Mouse (Mus musculus) frontal cortex, postnatal 25 days (tissue): Measurements from ENCODE around the gene Epn3.

Experiments
- DNase-seq, 2 experiments: peaks; one replicate each; pipeline ENCODE4 v3.0.0; 2022; ENCODE audit warnings: low spot score in 2 of 2

Gene Epn3

DNA sequence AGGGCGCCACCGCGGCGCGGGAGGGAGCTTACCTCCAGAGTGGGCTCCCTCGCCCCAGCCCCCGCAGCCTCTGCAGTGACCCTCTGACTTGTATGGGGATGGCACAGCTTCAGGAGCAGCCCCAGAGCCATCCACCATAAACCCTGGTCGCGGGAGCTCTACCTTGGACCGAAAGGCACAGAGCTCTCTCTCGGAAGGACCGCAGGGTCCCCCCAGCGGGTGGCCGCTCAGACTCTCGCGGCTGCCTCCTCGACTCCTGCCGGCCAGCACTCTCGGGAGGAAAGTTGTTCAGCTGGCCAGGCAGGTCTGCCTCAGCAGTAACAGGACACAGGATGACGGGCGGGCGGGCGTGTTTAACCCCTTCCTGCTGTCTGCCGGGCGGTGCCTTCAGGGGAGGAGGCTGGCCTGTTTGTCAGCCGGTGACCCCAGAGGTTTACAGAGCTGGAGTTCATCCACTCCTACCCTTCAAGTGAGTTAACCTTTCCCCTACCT, at the start of gene Epn3:
TSS of gene Epn3 (minus strand) at position 314 of the 492 bp plus-strand sequence.
- no peak for DNase-seq

DNA sequence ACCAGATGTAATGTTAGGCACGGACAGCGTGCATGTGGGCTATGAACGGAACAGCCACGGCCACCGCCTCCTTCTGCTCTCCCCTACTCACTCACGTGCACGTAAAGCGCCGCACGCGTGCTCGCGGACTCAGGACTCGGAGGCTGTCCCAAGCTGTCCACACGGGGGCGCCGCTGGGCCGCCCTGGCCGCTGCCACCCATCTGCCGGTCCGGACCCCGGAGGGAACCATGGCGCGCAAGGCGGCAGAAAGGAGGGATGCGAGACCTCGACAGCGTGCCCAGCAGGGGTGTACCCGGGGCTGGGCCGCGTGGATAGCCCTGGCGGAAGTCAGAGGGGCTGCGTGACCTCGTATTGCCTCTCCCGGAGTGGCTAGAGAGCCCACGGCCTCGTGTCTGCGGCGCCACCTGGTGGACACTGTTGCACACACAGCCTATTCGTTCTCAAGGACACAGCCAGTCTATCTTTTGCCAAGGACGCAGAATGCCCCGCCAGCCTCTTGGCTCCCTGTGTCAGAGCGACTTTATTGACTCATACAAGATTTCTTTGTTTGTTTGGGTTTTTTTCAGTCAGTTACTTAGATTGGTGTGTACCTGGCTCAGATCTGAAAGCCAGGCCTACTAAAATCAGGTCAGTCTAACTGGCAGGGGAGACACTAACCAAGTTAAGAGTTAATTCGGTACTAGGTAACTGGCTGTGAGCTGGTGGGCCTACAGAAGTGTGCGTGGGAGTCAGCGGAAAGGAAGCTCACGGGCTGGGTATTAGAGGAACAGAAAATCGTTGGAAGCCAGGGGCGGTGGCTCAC, 49.3 kb upstream of the Epn3 start, which contains the start of gene Rsad1:
TSS of gene Rsad1 (minus strand) at position 368 of the 803 bp plus-strand sequence.
- peak; percentile 97 to 98 for DNase-seq

DNA sequence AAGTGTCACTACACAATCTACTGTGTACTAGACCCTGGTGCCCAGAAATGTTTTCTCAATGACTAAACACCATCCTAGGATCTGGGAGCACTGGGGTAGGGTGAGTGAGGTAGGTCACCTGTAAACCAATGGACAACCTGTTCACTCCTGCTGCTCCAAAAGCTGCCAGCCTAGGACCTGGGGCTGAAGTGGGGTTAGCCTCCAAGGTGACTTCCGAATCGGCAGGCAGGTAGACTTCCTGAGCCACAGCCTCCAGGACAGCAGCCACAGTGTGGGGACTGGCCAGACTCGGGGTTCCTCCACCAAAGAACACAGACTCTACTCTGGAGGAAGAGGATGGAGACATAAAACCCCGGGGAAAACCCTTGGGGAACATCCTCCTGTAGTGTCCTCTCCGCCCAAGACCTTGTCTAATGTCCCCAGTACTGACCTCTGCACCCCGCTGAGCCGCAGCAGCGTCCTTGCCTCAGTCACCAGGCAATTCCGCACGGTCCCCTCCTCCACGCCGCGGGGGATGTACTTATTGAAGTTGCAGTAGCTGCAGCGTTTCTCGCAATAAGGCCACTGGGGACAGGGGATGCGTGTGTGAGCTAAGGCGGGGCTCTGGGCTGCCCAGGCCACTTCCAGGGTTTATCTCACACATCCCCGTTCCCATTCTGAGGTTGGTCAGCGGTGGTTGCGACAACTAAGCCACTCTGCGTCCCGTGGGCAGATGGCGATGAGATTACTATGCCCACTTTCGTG, 48.4 kb upstream of the Epn3 start:
- peak in 1 of 2 experiments; percentile 50 for DNase-seq

DNA sequence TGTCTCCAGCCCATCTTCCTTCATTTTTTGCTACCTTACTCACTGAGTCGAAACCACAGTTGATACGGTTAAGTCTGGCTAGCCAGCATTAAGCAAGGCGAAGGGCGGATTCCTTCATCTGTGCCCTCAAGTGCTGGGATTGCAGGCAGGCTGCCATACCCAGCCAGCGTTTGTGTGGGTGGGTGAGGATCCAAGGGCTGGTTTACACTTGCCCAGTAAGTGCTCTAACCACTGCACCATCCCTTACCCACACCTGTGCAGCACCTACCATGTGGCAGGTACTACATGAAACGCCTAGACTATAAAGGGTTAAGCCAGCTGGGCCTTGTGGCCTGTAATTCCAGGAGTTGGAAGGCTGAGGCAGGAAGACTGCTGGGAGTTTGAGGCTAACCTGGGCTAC, 47.5 kb upstream of the Epn3 start:
- no peak for DNase-seq

DNA sequence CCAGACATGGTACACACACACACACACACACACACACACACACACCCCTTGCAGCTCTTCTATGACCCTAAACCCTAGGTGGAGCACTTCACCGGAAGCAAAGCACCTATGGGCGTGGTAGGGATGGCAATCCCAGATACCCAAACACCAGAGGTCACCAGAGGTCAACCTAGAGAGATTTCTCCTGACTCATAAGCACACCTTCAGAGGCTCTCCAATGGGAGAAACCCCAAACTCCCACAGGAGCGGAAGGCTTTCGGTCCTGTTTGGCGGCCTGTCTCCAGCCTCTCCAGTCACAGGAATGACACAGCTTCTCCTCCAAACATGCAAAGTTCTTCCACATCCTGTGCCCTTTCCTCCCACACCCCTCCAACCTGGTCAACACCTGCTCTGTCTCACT, 46.6 kb upstream of the Epn3 start:
- DNase-seq: no peak

DNA sequence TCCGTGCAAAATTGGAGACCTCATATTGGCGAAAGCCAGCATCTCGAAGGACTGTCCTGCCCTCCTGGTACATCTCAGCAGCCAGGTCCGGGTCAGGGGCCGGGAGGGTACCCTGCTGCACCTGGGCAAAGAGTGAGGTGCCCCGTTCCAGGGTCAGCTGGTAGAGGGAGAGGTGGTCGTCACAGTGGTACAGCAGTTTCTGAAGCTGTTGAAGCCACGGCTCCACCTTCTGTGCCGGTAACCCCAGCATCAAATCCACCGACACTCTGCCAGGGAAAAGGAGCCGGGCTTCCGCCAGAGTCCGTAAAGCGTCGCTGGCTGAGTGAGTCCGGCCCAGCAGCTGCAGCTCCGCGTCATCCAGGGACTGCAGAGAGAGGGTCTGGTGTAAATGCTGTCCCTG, 44.6 kb upstream of the Epn3 start:
- no peak for DNase-seq

DNA sequence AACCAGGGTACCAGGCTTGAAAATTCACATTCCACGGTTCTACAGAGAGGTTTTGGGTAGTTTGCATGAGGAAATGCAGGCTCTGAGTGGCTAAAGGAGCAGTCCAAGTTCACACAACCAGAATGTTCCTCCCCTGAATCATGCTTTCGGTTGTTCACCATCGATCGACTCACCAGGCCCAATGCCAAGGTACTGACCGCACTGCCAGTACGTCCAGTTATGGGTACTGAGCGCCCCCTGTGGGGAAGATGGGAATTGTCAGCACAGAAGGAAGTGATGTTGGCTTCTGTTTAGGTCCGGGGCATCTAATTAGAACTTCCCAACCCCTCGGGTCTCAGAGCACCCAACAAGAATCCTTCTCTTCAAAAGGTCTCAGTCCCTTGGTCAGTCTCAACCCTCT, 44.2 kb upstream of the Epn3 start:
- peak; percentile 91 to 92 for DNase-seq

DNA sequence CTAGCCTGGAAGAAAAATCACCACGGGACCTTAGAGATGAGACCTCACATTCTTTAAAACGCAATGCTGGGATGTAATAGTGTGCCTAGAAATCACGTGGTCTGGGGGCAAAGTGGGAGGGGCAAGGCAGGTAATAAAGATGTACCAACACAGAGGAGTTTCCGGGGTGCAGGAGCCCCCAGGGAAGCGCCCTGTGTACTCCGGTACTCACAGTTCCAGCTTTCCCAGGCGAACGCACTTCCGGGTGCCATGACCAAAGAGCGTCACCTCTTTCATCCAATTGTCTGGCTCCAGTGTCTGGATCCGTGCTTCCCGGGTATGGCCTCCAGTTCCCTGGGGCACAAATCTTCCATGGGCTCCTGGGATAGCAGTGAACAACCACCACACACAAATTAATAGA, 43.6 kb upstream of the Epn3 start:
- no peak for DNase-seq

DNA sequence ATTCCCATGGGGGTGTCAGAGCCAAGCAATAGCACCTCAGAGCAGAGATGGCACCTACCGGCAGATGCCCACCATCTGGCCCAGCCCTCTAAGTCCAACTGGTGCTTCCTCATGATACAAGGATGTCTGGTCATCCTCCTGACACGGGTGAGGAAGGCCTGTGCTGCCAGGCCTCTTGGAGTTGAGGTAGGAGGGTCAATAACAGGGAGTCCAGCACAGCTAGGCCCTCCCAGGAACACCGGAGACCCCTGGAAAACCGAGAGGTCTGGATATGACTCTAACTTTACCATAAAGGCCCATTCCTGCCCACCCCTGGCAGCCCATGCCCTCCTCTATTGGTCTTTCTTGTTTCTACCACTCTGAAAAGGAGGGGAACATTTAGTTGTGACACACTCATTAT, 42.6 kb upstream of the Epn3 start:
- no peak for DNase-seq

DNA sequence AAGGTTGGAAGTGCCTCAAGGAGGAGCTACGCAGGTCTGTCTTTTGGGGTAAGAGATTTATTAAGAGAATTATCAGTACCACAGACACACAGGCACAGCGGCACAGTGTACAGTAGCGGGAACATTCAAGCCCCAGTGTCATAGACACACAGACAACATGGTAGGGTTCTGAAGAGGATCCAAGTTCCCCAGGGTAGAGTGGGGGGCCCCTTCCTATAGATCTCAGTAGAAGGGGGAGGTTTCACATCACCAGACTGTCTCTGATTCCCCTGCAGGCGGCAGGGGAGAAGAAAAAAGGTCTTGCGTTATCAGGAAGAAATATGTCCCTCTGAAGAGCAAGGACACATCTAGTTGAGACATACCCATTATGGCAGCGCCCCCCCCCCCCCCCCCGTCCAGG, 40.0 kb upstream of the Epn3 start:
- no peak for DNase-seq

DNA sequence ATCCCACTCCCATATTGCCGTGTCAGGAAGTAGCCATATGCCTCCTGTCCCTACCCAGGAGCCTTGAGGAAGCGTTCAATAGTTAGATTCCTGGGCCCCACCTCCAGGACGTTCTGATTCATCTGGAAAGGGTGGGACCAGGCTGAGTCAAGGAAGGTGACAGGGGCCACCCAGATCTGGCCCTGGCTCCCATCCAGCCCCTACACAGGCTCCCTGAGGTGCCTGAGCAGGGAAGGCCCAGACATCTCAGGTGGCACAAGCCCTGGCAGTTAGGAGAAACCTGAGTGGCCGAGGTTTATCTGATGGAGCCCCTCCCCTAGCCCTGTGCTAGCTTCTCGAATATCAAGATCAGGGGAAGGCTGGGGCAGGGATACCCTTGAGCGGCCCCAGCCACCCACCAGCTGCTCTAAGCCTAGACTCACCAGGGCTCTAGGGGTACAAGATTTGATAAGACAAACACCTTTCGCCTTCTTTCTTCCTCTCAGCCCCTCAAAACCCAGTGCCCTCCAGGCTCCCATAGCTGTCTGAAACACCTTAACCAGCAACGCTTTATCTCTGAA, 39.0 kb upstream of the Epn3 start:
- DNase-seq: no peak

DNA sequence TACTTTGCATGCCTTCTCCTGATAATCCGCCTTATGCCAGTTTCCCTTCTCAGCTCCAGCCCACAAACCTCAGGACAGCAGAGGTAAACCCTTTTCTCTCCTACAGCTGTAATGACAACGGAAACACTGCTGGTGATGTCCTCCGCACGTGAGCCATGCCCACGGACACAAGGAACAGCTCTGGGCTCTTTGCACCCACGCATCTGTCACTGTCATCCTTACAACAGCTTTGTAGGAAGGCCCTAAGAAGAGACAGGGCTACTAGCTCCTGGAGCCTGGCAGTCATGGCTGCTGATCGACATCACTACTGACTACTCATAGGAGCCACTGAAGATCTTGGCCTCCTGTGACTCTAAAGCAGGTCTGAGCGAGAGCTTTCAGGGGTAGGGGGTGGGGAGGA, 33.4 kb upstream of the Epn3 start:
- no peak for DNase-seq

DNA sequence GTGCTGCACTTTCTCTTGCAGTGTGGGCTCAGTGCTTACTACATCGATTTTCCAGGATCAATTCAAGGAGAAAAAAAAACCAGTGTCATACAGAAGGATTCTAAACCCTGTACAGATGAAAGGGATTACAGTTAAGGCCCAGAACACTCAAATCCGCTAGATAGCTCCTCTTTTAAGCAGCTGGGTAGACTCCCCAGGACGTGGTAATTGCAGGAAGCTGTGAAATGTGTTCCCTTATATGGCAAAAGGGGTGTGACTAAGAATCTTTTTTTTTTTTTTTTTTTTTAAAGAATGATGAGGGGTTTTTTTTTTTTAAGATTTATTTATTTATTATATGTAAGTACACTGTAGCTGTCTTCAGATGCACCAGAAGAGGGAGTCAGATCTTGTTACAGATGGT, 29.1 kb upstream of the Epn3 start:
- no peak for DNase-seq

DNA sequence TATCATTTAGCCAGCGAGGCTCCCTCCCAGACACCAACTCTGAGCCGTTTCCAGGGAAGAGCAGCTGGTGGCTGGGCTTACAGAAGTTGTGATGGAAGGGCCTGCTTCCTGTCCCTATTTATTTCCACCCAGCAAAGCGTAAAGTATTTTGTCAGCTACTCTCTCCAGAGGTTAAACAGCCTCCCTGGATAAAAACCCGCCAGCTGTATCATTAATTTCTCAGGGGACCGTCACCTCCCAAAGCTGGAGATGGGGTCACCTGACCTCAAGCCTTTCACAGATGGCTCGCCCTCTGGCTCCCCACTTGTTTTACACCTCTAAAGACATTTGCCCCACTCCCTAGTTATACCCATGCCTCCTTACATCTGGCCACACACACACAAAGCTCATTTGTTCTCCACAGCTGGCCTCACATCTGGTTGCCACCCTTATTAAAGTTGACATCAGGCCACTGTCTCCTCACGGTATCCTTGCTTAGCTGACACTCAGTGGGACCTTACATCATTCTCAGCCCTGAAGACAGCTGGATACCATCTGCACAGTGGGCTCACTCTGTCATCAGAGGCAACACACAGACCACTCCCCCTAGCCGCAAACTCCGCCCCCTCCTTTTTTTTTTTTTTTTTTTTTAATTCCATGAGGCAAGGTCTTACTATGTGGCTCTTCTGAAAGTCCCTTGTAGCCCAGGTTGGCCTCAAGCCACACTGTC, 26.6 kb upstream of the Epn3 start:
- no peak for DNase-seq

DNA sequence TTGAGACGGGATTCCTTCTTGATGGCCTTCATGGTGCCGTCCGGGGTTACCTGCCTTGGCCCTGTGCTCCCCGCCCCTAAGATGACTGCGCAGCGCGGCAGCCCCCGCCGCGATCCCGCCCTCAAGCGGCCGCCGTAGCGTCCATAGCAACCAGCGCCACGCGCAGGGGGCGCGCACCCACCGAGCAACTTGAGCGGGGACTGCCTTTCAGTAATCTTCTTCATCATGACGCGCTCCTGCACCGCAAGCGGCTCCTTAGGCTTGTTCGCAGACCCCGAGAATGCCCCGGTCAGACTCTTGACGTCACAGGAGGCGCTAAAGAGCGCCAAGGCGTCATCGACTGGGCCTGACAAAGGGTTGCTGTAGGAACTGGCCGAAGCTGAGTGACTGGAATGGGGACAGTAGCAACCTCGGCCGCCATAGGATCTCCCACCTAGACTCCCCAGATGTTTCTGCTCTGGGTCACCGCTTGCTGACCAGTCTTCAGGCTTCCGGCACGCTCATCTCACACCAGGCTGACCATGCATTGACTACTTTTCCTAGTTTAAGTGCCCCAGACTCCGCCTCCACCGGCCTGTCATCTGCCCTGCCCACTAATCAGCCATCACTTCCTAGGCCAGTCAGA, 21.6 kb upstream of the Epn3 start, which contains the start of gene Mycbpap:
TSS of gene Mycbpap (minus strand) at position 524 of the 625 bp plus-strand sequence.
- DNase-seq: peak; percentile 45 to 48

DNA sequence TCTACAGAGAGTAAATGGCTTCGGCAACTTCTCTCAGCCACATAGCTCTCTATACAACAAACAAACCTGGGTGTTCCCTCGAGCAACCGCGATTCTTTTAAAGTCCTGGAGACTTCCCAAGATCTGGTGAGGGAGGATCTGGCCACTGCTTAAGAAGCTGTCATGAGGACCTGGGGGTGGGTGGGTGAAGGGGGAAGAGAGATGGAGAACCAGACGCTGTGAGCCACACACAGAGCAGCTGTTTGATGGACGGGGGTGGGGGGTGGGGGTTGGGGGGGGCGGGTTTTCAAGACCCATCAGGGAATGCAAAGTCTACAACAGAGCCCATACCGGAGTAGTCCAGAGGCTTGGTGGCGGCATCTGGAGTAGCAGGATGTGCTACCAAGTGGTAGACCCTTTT, 13.7 kb upstream of the Epn3 start:
- no peak for DNase-seq

DNA sequence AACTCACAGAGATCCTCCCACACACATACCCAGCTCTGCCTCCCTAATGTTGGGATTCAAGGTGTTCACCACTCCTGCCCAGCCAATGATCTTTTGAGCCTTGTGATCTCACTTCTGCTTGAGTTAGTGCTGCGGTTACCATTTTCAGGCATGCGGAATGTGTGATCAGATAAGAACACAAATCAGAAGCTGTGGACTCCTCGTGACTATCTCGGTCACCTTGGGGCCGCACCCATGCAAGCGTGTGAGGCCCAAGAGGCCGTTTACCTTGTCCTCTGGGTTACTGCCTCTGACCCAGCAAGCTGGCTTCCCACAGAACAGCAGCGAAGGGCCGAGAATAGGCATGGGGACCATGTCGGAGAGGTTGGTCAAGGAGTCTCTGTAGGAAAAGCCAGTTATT, 9.2 kb upstream of the Epn3 start:
- DNase-seq: no peak

DNA sequence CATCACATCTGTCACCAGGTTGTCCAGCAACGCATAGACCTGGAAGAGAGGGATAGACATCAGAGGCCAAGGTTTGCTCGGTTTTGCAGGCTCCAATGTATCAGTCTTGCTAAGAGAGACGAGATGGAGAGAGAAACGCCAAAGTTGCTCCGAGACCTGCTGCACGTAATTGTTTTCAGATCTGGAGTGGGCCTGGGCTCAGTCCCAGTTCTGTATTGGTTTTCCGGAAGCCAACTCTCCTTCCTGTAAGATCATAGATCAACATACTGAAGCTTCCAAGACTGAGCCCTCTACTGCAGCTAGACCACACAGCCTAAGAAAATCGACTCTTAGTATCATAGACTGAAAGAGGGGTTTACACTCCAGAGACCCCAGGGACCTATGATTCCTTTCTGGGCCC, 1.7 kb upstream of the Epn3 start:
- no peak for DNase-seq

DNA sequence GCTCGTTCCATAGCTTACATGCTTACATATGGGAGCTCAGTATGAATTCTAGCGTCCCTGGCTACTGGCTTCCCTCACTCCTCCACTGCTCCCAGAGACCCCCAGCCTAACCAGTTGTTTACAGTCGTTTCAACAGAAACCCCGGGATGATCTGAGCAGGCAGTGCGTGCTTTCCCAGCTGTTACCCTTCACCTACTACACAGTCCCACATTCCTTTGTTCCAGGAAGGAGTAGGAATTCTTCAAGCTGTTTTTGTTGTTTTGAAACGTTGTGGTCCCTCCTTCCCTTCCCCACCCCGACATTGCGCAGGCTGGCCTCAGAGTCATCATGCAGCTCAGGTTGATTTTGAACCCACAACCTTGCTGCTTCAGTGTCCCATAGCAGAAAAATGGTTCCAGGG, 588 bp upstream of the Epn3 start:
- DNase-seq: no peak

DNA sequence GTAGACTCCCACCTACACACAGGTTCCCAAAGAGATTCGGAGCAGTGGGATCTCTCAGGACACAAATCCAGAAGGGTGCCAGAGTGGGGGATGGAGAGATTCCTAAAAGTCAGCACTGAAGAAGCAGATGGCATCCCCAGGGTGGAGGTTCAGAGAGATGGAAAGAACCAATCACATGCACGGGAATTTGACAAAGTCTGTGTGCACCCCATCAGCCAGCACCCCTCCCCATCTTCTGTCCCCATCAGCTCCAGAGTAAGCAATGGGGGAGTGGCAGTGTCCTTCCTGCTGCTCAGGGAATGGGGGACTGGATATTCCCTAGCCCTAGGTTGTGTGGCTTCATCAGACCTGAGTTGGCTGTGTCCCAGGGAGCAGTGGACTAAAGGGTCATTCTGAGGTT, 739 bp downstream of the Epn3 start:
- no peak for DNase-seq
